Mouse (Mus musculus) cerebellum, adult (tissue): Measurements from ENCODE around the gene Rps8.
A peak's percentile ranks its signal among the peaks of the same experiment; 100 is the strongest.
"Not testable (repeated sequence)": the region's sequence is repeated elsewhere in the genome, so short reads cannot be mapped to it uniquely, and the experiment has no call there.

Experiments used
- ATAC-seq: cut with Nextera tagmentation; 2 replicates; pipeline ENCODE4 v1.9.2; 2017; ENCODE audit warnings: mild to moderate bottlenecking, moderate library complexity, mixed read lengths; ENCODE audit not compliant: insufficient number of reproducible peaks, low FRiP score, low TSS enrichment

Rps8 gene

GRCm38 (mm10) chr4:117155792-117156355 lies at the start of gene Rps8:
Gene Rps8, minus strand, starts transcription at chr4:117156243.
- peak; percentile 93 for ATAC-seq

GRCm38 (mm10) chr4:117202992-117203354 lies 46.9 kb upstream of the Rps8 start:
- no peak for ATAC-seq

- no peak; the same call in 1 of the 2 replicates for ATAC-seq
Observed at GRCm38 (mm10) chr4:117202046-117202991, 46.3 kb upstream of the Rps8 start.

GRCm38 (mm10) chr4:117191804-117192203 lies 35.8 kb upstream of the Rps8 start:
- no peak for ATAC-seq

- ATAC-seq, result no peak
Observed at GRCm38 (mm10) chr4:117190660-117191059, 34.6 kb upstream of the Rps8 start.

- peak; percentile 15; the same call in 1 of the 2 replicates for ATAC-seq
Observed at GRCm38 (mm10) chr4:117189856-117190543, 34.0 kb upstream of the Rps8 start.

- ATAC-seq, result peak; percentile 49; the same call in 1 of the 2 replicates
Observed at GRCm38 (mm10) chr4:117189382-117189855, 33.4 kb upstream of the Rps8 start.

- ATAC-seq, result no peak
Observed at GRCm38 (mm10) chr4:117188969-117189368, 32.9 kb upstream of the Rps8 start.

GRCm38 (mm10) chr4:117182759-117183096 lies 26.7 kb upstream of the Rps8 start:
- not testable (repeated sequence) for ATAC-seq

GRCm38 (mm10) chr4:117181863-117182758 lies 26.1 kb upstream of the Rps8 start, which contains the start of gene Kif2c:
Gene Kif2c, minus strand, starts transcription at chr4:117182639.
- ATAC-seq, result peak; percentile 98

- no peak for ATAC-seq
Observed at GRCm38 (mm10) chr4:117169936-117170335, 13.9 kb upstream of the Rps8 start.

- no peak for ATAC-seq
Observed at GRCm38 (mm10) chr4:117161183-117161582, 5.1 kb upstream of the Rps8 start.

GRCm38 (mm10) chr4:117159666-117160065 lies 3.6 kb upstream of the Rps8 start:
- no peak for ATAC-seq

GRCm38 (mm10) chr4:117156372-117156771 lies 329 bp upstream of the Rps8 start:
- no peak for ATAC-seq

GRCm38 (mm10) chr4:117155020-117155791 lies 837 bp downstream of the Rps8 start:
- ATAC-seq, result no peak; the same call in 1 of the 2 replicates

- no peak for ATAC-seq
Observed at GRCm38 (mm10) chr4:117152714-117153113, 3.3 kb downstream of the Rps8 start.

GRCm38 (mm10) chr4:117151416-117151815 lies 4.6 kb downstream of the Rps8 start:
- no peak for ATAC-seq

- no peak for ATAC-seq
Observed at GRCm38 (mm10) chr4:117150212-117150733, 5.8 kb downstream of the Rps8 start.
